Mouse (Mus musculus) thymus, postnatal 36 days (tissue): Measurements from ENCODE around the gene Stat3.

Source experiments
- DNase-seq, 2 experiments: peaks; one replicate each; pipeline ENCODE4 v3.0.0; 2022; ENCODE audit warnings: mixed read lengths in 2 of 2

Gene Stat3

DNA sequence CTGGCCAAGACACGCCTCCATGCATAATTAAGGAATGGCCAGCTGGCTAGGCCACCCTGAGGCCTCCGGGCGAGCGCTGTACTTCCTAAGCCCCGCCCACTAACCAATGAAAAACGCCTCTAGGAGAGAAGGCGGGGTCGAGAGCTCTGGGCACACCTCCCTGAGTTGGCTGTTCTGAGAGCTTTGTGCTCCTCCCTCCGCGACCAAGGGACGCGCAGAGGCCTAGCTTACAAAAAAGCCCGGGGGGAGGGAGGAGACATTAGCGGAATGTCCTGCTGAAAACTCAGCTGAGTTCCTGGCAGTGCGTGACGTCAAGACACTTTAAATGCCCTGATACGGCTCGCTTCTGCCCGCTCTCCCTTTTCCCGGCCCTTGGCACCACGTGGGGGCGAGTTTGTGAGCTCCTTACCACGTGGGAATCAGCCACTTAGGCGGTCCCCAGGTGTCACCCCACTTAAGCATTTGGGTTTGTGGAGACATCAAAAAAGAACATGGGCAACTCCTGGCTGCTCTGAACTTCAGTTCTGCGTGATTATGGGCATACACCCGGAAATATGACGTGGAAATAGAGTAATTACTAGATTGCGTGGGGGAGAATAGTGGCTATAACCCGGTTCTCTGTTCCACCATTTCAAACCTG, at the start of gene Stat3:
TSS of gene Stat3 (minus strand) at position 29 of the 640 bp plus-strand sequence.
- peak; percentile 98 to 100 for DNase-seq

DNA sequence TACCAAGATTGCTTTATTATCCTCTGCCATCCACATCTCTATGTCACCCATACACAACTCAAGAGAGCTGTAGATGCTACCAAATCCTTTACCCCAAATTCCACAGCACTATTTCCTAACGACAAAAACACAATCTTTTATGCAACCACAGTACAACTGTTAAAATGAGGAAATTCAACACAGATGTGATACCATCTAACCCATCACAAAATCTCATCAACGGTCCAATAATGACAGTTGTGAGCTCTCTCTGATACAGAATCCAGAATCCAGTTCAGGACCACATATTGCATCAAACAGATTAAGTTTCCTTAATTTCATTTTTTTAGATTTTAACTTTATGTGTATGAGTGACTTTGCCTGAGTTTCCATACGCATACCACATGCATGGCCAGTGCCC, 49.3 kb upstream of the Stat3 start:
- DNase-seq = no peak

DNA sequence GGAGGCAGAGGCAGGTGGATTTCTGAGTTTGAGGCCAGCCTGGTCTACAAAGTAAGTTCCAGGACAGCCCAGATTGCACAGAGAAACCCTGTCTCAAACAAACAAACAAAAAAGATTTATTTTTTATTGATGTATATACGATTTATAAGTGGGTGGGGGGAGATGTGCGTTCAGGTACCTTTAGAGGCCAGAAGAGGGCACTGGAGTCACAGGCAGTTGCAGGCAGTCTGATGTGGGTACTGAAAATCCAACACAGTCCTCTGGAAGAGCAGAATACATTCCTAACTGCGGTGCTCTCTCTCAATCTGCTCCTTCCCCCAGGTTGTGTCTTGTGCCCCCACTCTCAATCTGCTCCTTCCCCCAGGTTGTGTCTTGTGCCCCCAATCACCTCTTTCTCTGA, 46.3 kb upstream of the Stat3 start:
- peak; percentile 20 to 30 for DNase-seq

DNA sequence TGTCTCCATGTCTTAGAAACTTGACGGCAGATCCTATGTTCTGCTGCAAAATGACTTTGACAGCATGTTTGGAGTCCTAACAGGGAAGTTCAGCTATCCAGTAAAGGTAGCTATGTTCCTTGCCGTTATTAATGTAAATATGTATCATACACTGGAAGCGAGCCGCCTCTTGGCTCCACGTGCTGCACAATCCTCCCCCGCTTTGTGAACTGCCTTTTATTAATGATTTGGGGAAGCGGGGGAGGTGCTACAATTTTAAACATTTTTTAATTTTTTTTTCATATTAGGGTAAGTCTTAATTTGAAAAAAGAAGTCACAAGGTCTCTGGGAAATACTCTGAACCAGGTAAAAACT, 44.4 kb upstream of the Stat3 start:
- DNase-seq = no peak

DNA sequence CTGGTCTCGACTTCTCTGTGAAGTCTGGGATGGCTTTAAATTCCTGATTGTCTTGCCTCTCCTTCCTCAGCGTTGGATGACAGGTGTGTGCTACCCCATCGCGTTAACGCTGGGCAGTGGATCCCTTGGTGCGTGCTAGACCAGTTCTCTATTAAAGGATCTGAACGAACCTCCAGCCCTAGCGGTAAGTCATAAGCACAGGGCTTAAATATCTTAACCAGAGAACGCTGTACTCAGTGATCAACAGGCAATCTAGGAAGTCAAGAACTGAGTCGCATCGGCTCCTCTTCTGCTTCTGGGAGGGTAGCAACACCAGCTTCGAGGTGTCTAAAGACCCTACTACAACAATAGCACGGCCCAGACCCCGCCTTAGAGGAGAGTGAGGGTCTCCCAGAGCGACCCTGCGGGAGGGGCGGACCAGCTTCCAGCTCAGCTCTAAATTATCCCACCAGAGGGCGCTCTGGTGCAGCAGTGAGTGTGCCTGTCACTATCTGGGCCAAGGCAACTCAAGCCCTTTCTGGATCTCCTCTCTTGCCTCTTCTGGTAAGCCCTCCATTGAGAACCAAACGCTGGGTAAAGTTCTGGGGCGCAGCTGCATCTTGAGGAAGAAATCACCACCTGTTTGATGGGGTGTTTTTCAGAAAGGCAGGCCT, 43.9 kb upstream of the Stat3 start:
- peak; percentile 78 to 81 for DNase-seq

DNA sequence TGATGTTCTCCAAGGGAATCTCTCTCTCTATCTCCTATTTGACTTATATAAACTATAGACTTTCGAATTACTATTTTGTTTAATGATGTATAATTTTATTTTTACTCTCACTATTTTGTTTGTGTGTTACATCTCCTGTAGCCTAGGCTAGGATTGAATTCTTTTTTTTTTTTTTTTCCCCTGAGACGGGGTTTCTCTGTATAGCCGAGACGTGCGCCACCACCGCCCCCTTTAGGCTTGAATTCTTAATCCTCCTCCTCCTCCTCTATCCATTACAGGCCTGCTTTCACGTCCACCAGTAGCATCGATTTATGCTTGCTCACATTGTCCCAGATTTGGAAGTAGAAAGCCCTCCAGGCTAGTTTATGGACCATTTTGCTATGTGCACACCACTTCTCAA, 42.7 kb upstream of the Stat3 start:
- DNase-seq = no peak

DNA sequence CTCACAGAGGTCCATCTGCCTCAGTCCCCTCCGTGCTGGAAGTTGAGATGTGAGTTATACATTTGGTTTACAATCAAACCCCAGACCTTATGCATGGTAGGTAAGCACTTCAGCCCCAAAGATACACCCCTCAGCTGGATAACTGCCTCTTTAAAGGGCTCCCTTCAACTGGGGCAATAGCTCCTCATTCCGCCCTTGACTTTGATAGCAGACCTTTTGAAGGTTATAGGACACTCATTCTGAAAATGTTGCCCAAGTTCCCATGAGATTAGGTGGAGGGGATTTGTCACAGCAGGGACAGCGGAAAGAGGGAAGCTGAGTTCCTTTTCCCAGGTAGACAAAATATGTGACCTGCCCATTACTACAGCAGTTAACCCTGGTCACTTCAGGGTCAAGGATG, 41.9 kb upstream of the Stat3 start:
- no peak for DNase-seq

DNA sequence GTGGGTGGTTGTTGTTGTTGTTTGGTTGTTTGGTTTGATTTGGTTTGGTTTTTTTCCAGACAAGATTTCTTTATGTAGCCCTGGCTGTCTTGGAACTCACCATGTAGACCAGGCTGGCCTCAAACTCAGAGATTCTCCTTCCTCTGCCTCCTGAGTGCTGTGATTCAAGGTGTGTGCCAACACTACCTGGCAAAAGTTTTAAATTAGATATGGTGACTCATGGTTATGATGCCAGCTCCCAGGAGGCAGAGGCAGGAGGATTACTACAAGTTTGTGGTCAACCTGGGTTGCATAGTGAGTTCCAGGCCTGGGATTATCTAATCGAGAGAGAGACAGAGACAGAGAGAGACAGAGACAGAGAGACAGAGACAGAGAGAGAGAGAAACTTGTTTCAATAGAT, 41.1 kb upstream of the Stat3 start:
- DNase-seq = no peak

DNA sequence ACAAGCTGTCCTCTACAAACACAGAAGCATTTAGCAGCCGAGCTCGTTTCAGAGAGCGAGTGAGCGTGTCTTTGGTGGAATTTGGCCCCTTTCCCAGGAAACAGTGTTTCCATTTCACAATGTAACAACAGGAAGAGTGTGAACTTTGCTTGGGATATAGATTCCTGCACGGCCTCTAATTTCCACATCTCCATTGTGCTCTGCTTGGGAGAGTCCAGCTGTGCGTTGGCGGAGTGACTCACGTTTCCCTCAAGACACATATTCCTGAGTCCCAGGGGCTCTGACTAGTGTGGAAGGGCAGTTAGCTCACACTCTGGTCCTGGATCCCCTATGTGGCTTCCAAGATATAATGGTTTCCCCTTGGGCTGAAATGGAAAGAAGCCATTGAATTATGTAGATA, 40.5 kb upstream of the Stat3 start:
- DNase-seq = no peak

DNA sequence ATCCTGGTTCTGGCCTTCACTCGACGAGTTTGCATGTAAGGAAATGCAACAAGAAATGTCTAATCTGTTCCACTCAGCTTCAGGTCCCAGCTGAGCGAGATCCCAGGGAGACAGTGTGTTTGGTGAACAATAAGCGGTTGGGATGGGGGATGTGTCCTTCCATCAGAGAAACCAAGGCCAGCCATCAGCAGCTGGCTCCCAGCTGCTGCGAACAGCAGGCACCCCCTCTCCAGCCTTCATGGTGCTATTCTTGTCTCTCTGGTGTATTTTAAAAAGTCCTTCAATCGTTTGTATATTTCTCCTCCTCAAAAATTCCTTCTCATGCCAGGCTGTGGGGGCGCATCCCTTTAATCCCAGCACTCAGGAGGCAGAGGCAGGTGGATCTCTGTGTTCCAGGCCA, 35.9 kb upstream of the Stat3 start:
- DNase-seq = no peak

DNA sequence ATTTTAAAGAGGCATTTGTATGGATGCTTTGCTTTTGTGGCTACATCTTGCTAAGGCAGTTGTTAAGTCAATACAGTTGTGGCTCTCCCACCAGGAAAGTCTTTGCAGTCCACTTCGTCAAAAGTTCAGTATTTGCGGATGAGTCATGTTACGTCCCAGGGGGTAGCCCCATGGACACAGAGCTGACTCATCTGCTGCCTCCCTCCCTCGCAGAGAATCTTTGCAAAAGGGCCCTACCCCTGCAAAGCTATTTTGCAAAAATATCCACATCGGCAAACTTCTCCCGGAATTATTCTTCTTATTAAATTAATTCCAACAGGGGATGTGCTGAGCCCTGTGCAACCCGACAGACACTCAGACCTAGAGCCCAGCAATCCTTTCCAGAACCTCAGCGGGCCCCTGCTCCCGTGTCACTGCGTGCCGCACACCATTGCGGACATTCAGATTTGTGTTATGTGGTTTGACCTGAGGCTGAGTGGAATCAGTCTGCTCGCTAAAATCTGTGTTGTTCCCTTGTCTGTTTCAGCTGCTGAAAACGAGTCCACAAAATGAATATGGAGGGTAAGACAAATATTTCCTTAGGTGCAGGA, 35.1 kb upstream of the Stat3 start:
- no peak for DNase-seq

DNA sequence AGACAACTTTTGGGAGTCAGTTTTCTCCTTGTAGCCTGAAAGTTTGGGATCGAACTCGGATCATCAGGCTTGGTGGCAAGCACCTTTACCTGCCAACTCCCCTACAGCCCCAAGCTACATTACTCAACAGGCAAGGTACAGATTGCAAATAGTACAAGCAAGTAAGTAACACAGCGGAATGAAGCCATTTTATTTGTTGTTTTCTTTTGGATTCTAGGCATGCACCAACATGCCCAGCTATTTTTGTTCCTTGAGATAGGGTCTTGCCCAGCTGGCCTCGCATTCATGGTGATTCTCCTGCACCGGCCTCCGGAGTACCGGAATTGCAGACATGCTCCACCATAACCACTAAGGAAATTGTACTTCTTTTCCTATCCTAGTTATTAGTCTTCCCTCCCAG, 33.9 kb upstream of the Stat3 start:
- DNase-seq = no peak

DNA sequence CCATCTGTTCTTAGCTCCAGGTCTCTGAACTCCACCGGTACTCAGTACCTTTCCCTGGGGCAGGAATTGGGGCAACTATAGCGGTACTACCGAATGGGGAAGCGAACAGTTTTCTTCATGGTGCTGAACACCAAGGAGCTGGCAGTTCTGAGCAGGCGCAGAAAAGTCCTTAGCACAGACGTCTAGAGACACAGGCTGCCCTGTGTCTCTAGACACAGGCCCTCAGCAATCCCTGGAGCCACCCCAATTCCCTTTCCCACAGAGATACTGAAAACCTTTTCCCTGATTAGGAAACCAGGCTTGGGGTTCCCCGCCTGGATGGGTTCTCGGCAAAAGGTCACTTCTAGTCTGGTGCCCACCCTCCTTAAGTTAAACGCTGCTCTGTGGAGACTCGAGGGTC, 32.1 kb upstream of the Stat3 start:
- no peak for DNase-seq

DNA sequence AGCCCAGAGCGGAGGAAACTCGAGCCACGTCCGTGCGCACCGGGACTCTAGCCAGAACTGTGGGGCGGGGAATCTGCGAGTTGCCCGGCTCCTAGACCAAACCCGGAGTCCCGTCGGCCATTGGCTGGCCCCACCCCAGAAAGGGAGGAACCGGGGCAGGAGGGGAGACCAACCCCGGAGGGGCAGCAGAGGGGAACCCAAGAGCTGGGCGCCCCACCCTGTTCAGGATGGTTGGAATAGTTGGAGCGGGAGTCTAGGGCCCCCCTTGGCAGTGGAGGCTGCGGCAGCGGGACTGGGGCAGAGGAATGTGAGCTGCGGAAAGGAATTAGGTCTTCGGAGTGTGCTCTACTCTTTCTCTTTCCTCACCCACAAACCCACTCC, 31.2 kb upstream of the Stat3 start, which contains the start of gene Cavin1:
TSS of gene Cavin1 (minus strand) at position 331 of the 381 bp plus-strand sequence.
- DNase-seq = peak in 1 of 2 experiments; percentile 26

DNA sequence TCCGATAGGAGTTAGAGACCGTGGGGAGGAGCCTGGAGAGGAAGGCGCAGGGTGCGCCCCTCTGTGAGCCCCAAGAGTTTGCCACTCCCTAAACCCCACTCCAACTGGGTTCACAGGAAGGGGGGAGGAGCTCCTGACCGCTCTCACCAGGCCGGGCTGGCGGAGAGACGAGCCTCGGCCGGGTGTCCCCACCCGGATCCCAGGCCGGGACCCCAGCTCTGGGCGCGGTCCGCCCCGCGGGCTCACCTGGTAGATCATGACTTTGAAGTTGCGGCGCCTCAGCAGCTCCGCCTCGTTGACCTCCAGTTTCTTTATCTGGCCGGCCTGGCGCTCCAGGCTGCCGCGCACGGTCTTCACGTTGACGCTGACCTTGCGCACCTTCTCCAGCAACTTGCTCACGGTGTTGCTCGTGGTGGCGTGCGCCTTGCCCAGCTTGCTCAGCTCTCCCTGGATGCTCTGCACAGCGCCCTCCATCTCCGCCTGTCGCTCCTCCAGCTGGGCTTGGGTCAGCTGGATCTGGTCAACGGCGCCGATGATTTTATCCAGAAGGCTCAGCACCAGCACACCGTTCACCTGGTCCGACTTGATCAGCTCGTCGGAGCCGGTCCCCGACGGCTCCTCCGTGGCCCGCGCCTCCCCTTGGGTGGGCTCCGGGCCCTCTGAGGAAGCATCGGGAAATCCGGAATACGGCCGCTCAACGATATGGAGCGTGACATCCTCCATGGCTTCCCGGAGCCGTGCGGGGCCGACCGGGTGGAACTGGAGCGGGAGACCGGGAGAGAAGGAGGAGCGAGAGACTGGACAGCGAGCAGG, 30.6 kb upstream of the Stat3 start:
- DNase-seq = no peak

DNA sequence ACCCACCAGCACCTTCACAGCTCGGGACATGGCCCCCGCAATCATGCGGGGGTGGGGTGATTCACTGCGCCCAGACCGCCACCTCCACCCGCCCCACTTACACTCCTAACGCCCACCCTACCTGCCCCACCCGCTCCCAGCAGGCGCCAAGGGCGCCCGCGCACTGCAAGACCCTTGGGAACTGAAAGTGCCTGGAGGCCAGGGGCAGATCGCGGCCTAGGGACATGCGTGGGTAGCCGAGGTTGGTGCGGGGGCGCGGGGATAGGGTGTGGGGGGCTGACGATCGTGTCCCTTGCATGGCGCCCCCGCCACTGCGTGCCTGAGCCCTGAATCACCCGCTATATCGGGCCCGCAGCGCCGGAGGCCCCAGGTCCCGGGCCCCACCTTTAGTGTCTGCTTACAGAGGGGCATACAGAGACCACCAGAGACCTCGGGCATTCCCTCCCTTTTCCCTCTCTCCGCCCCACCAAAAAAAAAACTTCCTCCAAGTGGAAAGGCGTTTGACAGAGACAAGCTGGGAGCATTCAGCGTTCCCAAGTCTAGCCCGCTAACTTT, 29.9 kb upstream of the Stat3 start:
- DNase-seq = peak in 1 of 2 experiments; percentile 23

DNA sequence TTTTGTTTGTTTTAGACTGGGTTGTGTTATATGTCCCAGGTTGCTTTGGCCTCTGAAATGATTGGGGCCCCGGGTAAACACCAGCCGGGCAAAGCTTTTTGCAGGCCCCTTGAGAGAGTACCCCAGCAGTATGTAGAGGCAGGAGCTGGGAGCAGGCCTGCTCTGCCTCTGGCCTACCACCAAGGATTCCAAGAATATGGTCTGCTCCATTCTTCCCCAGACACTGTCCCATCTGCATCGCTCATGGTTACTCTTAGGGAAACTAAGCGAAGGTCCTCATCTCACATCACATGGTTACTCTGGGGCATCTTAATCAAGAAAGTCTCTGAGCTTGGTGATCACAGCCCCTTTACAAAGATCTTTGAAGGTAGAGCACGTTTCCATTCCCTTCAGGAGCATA, 29.2 kb upstream of the Stat3 start:
- no peak for DNase-seq

DNA sequence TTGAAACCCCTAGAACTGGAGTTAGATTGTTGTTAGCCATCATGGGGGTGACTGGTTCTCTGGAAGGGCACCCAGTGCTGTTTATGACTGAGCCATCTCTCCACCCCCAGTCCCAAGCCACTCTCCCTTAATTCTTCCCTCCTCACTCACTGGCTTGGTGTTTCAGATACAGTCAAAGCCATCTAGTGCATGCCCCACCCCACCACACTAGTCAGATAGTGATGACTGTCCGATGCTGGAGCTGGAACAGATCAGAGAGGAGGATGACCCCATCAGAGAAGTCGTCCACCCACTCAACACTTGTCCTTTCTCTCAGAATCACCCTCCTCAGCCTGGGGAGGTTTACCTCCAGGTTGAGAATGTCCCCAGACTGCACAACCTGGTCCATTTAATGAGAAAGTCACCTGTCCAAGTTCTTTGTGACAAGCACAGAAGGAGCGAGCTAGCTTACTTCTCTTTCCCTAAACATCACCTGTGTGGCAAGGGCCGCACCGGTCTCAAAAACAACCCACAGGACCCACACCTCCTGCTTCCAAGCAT, 28.6 kb upstream of the Stat3 start:
- DNase-seq = no peak

DNA sequence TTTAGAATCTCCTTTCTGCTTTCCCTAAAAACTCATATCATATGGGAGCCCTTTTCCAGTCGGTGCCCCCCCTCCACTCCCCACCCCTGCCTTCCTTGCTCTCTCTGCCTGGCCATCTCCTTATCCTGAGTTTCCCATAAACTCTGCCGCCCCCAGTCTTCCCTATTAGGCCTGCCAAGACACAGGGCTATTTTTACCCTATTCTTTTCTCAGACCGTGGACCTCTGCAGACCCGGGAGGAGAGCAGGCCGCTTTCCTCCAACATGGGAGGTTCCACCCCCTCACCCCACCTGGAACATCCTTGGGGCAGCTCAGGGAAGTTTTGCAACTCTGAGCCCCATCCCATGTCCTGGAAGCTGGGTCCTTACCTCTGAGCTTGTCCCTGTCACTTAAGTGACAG, 28.0 kb upstream of the Stat3 start:
- no peak for DNase-seq

DNA sequence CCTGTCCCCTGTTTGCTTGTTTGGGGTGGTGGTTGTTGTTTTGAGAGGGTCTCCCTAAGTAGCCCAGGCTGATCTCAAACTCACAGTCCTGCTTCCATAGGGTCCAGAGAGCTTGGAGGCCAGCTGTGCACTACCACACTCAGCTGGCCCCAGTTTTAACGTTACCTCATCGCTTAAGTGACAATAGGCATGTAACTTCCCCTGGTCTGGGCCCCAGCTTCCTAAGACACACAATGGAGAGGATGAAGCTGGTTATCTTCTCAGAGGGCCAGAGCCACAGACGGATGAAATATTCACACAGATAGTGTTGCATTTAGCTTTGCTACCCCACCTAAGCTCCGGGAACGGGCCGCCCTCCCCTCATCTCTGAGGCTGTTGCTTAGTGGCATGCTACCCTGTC, 26.4 kb upstream of the Stat3 start:
- no peak for DNase-seq

DNA sequence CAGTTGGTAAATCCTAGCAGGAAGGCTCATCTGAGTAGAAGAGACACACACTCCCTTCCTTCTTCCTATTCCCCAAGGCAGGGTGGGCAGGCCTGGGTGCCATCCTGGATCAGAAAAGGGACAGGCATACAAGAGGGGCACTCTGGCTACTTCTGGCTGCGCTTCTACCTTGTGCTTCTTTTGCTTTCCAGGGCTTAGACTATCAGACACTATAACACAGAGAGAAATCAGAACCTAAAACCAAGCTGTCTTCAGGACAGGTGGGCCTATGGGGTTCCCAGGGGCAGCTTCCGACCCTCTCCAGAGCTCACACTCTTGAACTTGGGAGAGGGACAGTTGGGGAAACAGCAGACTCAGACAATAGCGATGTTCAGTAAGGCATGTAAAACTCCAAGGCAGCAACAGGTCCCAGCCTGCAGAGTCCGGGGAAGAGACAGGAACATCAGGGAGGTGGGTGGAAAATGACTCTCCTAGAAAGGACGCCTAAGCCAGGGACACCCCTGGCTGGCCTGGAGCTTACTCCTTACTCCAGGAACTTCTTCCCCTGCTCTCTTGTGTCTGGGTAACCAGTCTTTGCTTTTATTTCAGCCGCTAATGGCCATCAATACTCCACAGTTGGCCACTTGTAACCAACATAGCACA, 25.7 kb upstream of the Stat3 start:
- no peak for DNase-seq

DNA sequence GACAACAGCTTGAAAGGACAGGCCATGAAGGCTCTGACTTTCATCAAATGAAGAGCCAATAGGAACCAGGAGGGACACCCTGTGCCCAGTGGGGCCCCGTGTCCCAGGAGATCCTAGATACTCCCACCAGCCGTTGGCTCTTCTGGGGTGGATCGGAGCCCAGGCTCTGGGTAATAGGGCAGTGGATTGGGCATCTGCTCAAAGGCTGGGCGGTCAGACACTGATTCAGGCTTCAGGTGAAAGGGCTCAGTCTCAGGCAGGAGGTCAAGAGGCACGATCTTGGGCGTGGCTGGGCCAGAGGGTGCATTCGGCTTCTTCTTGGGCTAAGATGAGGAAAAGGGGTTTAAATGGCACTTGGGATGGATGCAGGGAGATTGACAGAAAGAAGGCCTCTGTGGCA, 24.8 kb upstream of the Stat3 start:
- DNase-seq = no peak

DNA sequence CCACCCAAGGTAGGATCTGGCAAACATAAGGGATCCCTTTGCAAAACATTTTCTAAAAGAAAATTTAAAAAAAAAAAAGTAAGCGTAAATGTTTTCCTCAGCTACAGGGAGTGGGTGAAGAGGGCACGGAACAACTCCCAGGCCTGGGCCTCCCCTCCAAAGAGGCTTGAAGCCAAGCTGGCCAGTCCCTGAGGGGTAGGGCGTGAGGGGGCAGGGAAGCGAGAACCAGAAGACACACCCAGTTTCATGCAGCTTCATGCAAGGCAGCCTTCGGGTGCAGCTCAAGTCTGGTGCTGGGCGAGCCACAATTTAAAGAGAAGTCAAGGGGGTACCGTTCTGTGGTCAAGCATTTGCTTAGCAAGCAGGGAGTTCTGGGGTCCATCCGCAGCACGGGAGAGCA, 24.3 kb upstream of the Stat3 start:
- DNase-seq = no peak
